Mouse (Mus musculus): ENCODE results near the gene Tmem151a. TPM values are rescaled to one million over a fixed set of nuclear protein-coding genes. Genes with fewer than 3 reads are reported as not detected.

The Tmem151a gene
- polyA plus RNA-seq, 1 experiment: 6.0 TPM

DNA sequence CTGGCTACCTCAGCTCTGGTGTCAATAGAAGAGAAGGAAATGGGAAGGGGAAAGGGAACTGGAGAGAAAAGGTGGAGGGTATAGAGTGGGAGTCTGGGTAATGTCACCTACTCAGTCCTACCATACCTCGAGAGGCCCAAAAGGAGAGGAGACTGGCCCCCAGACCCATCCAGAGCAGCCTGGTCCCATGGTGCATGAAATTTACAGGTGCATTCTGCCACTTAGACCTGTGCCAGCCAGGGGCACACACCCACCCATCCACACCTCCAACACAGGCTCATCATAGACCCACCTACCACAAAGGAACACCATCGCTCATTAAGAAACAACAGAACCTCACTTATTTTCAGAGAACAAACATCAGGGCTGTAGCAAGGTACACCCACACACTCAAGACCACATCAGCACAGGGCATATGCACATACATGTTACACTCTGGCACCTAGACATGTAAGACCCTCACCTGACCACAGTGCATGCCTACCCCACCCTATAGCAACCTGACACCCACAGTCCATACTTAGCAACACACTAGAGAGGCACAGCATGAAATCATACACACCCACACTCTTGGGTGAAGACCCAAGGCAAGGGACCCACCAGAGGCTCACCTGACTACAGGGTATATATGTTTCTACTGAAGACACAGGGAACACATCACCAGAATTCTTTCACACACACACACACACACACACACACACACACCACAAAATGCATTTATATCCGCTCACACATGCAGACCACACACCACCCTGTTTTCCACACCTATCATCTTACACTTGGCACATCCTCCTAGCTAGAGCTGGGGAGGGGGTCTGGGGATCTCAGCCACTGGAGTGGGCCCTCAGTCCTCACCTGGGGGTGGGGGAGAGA is 1.1 kb downstream of the Tmem151a start:
- H3K4me1 ChIP-seq (ENCODE audit: control insufficient read depth, insufficient read depth, low read length): no peaks in the 10 kb centered on the region
- TF ChIP-seq CTCF (IDR thresholded peaks at IDR 0.05; ENCODE audit: borderline replicate concordance, insufficient read depth, low read length) (no peak), POLR2A (IDR thresholded peaks at IDR 0.05; ENCODE audit: low read depth, low read length) (no peak)
- no peak overlapping the region for H3K27ac ChIP-seq (ENCODE audit: insufficient read depth, low read length)
- H3K4me3 ChIP-seq (ENCODE audit: insufficient read depth, low read length): no peak overlapping the region

DNA sequence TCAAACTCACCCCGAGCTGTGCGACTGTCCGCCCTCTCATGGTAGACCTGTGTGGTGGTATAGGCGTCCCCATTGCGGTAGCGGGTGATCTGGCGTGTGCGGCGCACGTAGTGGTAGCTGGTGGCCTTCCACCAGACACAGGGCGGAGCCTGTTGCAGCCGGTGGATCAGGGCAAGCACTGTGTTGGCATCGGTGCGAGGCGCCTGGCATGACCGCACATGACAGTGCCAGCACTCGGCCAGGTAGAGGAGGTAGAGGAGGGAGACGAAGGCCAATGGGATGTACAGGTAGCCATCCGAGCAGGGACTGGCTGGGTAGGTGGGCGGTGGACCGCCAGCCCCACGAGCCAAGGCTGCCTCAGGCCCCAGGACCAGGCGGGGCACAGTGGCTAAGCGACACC is 2.7 kb downstream of the Tmem151a start:
- no peak overlapping the region for H3K4me3 ChIP-seq (ENCODE audit: insufficient read depth, low read length)
- no peak overlapping the region for H3K27ac ChIP-seq (ENCODE audit: insufficient read depth, low read length)
- H3K4me1 ChIP-seq (ENCODE audit: control insufficient read depth, insufficient read depth, low read length): no peaks in the 10 kb centered on the region
- TF ChIP-seq POLR2A (IDR thresholded peaks at IDR 0.05; ENCODE audit: low read depth, low read length) (no peak), CTCF (IDR thresholded peaks at IDR 0.05; ENCODE audit: borderline replicate concordance, insufficient read depth, low read length) (no peak)

DNA sequence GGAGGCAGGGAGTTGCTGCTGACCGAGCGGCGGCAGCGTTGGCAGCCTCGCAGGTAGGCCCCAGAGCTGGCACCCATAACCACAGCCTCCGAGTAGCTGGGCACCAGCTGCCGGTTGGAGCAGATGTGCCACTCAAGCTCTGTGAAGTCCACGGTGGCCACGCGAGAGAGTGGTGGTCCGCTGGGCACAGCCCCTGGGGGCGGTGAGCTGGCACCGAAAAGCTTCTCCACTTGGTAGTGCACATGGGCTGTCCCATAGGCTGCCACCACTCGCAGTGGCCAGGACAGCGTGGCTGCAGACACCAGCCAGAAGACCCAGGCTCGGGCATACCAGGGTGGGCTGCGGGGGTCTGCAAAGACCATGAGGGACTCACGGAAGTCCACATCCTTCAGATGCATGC is 3.3 kb downstream of the Tmem151a start:
- TF ChIP-seq CTCF (IDR thresholded peaks at IDR 0.05; ENCODE audit: borderline replicate concordance, insufficient read depth, low read length) (no peak), POLR2A (IDR thresholded peaks at IDR 0.05; ENCODE audit: low read depth, low read length) (no peak)
- no peak overlapping the region for H3K4me3 ChIP-seq (ENCODE audit: insufficient read depth, low read length)
- no peak overlapping the region for H3K27ac ChIP-seq (ENCODE audit: insufficient read depth, low read length)
- H3K4me1 ChIP-seq (ENCODE audit: control insufficient read depth, insufficient read depth, low read length): no peaks in the 10 kb centered on the region

DNA sequence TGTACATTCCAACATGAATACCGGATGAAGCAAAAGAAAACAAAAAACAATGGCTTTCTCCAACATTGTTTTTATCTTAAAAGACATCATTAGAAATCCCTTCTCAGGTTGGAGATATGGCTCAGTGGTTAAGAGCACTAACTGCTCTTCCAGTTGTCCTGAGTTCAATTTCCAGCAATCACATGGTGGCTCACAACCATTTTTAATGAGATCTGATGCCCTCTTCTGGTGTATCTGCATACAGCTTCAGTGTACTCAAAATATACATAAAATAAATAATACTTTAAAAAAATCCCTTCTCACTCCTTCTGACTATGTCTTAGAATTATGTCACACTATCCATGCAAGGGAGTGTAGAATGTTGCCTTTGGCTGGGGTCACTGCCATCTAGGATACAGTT is 6.1 kb downstream of the Tmem151a start:
- no peak overlapping the region for H3K4me3 ChIP-seq (ENCODE audit: insufficient read depth, low read length)
- H3K27ac ChIP-seq (ENCODE audit: insufficient read depth, low read length): no peak overlapping the region
- TF ChIP-seq CTCF (IDR thresholded peaks at IDR 0.05; ENCODE audit: borderline replicate concordance, insufficient read depth, low read length) (no peak), POLR2A (IDR thresholded peaks at IDR 0.05; ENCODE audit: low read depth, low read length) (no peak)
- no peaks in the 10 kb centered on the region for H3K4me1 ChIP-seq (ENCODE audit: control insufficient read depth, insufficient read depth, low read length)

DNA sequence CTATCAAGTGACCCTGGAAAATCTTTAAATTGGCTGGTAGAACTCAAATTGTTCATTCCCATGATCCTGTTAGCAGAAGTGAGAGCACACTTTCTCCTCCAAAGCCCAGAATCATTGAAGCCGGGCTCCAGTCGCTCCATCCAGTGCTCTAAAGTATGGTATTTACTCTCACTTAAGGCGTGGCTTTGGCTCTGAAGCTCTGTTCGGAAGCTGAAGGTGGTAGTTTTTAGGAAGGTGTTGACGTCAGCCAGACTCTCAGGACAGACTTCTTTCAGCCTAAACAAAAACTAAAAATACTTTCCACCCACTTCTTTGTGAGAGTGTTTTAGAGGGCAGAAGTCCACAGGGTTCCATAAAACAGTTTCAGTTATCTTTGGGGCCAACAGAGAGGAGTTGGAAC is 11.8 kb downstream of the Tmem151a start:
- Histone ChIP-seq H3K4me3 (ENCODE audit: insufficient read depth, low read length) (no peak overlapping the region), H3K27ac (ENCODE audit: insufficient read depth, low read length) (0 out of 2 replicates have a peak overlapping the region, but pooled peaks have one; percentile 23), H3K4me1 (ENCODE audit: control insufficient read depth, insufficient read depth, low read length) (no peaks in the 10 kb centered on the region; the same call in 1 of the 2 replicates)
- no peak for TF ChIP-seq POLR2A (IDR thresholded peaks at IDR 0.05; ENCODE audit: low read depth, low read length)
- no peak for TF ChIP-seq CTCF (IDR thresholded peaks at IDR 0.05; ENCODE audit: borderline replicate concordance, insufficient read depth, low read length)

DNA sequence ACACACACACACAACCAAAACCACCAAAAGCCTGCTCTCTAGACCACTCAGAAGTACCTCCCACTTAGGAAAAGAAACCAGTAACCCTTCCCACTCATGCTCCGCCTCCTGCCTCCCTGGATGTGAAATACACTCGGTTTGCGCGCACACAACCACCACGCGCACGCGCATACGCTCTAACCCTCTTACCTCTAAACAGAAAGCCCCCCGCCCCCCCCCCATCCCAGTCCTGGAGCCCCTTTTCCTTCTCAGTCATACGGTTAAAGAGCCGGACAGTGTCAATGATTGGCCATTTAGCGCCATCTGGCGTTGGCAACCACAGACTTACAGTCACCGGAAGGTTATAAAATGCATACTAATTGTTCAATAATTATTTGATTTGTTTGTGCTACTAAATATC is 12.3 kb downstream of the Tmem151a start:
- peak overlapping the region; percentile 98 for H3K27ac ChIP-seq (ENCODE audit: insufficient read depth, low read length)
- no peaks in the 10 kb centered on the region; the same call in 1 of the 2 replicates for H3K4me1 ChIP-seq (ENCODE audit: control insufficient read depth, insufficient read depth, low read length)
- peak; percentile 45; the same call in 1 of the 2 replicates for TF ChIP-seq CTCF (IDR thresholded peaks at IDR 0.05; ENCODE audit: borderline replicate concordance, insufficient read depth, low read length)
- no peak; the same call in 1 of the 2 replicates for TF ChIP-seq POLR2A (IDR thresholded peaks at IDR 0.05; ENCODE audit: low read depth, low read length)
- peak overlapping the region; percentile 46 for H3K4me3 ChIP-seq (ENCODE audit: insufficient read depth, low read length)

DNA sequence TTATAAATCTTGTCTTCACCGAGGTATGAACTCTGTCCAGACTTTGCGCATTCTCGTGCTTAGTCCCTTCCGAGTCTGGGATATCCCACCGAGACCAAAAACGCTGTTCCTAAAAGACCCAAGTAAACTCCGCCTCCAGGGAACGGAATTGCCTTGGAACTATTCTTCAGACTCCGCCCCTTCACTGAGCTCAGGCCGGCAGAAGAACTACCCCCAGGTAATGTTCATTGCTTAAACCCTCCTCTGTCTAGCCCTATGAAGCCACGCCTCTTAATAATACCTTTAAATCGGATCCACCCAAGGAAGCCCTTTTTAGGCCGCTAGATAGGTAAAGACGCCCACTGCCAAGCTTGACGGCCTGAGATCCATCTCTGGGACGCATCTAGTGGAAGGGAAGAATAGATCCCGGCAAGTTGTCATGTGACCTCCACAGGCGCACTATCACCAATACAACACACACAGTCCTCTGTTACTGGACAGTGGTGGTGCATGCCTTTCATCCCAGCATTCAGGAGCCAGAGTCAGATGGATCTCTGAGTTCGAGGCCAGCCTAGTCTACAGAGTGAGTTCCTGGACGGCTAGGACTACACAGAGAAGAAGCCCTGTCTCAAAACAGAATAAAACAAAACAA is 12.8 kb downstream of the Tmem151a start:
- H3K27ac ChIP-seq (ENCODE audit: insufficient read depth, low read length): peak overlapping the region; percentile 98
- no peak for TF ChIP-seq CTCF (IDR thresholded peaks at IDR 0.05; ENCODE audit: borderline replicate concordance, insufficient read depth, low read length)
- TF ChIP-seq POLR2A (IDR thresholded peaks at IDR 0.05; ENCODE audit: low read depth, low read length): 0 out of 2 replicates have a peak, but pooled peaks have one; percentile 48
- H3K4me1 ChIP-seq (ENCODE audit: control insufficient read depth, insufficient read depth, low read length): no peaks in the 10 kb centered on the region; the same call in 1 of the 2 replicates
- H3K4me3 ChIP-seq (ENCODE audit: insufficient read depth, low read length): peak overlapping the region; percentile 46

DNA sequence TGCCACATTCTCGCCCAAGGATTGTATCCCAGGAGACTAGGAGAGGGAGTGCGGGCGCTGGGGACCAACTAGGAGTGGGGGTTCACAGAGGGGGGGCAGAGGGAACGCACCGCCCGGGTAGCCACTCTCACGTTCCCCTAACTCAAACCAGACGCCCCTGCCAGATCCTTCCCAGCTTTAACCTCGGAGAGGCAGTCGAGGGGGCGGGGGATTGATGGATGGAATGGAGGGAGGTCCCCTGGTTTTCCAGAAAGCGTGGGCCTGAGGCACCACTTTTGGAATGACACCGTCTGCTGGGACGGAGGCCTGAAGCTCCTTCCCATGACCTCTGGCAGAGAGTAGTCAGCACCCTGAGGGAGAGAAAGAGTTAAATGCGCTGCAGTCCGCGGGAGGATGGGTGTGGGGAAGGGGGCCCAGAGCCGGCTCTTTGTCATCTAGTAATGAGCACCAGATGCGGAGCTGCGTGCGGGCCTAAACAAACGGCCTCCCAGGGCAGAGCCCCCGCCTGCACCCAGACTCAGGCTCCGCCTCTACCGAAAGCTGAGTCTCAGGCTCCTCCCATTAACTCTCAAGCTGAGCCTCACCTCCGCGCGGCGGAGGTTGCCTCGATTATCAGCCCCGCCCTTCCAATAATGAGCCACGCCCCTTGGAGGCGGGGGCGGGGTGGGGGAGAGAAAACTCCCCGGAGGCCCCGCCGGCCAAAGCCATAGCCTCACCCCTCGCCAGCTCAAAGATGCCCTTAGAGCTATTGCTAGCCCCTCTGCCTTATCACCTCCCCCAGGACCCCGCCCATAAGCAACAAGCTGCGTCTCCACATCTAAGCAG is 13.6 kb downstream of the Tmem151a start:
- Histone ChIP-seq H3K4me1 (ENCODE audit: control insufficient read depth, insufficient read depth, low read length) (peaks cover 7% of the 10 kb centered on the region), H3K4me3 (ENCODE audit: insufficient read depth, low read length) (peak overlapping the region; percentile 46), H3K27ac (ENCODE audit: insufficient read depth, low read length) (peak overlapping the region; percentile 98)
- peak; percentile 69 for TF ChIP-seq POLR2A (IDR thresholded peaks at IDR 0.05; ENCODE audit: low read depth, low read length)
- no peak for TF ChIP-seq CTCF (IDR thresholded peaks at IDR 0.05; ENCODE audit: borderline replicate concordance, insufficient read depth, low read length)

DNA sequence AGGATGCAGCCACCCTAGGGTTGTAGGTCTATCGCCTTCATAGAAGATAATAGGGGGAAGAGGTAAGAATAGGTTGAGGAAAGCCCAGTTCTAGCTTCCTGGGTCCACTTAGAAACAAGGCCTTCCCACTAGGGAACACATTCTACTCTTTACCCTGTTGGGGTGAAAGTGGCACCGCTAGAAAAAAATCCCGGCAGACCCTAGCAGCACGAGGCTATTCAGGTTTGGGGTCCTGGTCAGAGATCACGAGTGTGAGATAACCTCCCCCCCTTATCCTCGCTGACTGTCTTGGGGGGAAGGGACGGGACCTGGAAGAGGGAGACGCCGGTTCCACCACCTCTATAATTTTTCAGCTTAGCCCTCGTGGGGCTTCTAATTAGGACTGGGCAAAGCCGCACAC is 14.3 kb downstream of the Tmem151a start:
- H3K4me1 ChIP-seq (ENCODE audit: control insufficient read depth, insufficient read depth, low read length): peaks cover 7% of the 10 kb centered on the region
- H3K4me3 ChIP-seq (ENCODE audit: insufficient read depth, low read length): peak overlapping the region; percentile 29
- TF ChIP-seq CTCF (IDR thresholded peaks at IDR 0.05; ENCODE audit: borderline replicate concordance, insufficient read depth, low read length) (no peak), POLR2A (IDR thresholded peaks at IDR 0.05; ENCODE audit: low read depth, low read length) (peak; percentile 49; the same call in 1 of the 2 replicates)
- peak overlapping the region; percentile 75 for H3K27ac ChIP-seq (ENCODE audit: insufficient read depth, low read length)

Data from embryonic fibroblast, embryonic 13.5 days (primary cell).